Comparison of ENCODE assay signal across 17 mouse cellular contexts in the genomic region with DNA sequence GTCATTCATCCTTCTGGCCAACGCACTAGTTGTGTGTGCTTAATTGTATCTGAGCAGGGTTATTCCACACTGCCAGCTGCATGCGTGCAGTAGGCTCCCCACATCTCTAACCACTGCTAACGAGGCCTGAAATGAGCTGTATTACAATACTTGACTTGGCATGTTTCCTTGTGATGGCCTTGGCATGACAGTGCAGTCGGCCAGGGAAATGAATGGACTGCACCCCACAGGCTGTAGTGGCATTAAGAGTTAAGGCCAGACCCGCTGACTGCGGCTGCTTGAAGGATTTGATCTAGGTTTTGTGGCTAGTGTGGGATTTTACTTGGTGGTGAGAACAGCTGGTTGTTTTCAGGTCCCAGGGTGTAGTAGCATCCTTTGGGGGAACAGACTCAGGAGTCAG.
"Had no signal": no experiment of that assay in that cellular context is flagged by ENCODE, and none has a peak within 500 bp of the region (broad histone marks: within the 10 kb centered on the region; RNA-seq: fewer than 3 reads in every experiment).

No protein-coding gene starts in this region.

- H3K27me3 ChIP-seq: kidney, embryonic 15.5 days; liver, embryonic 13.5 days; midbrain, embryonic 12.5 days had no signal

- H3K36me3 ChIP-seq: kidney, embryonic 15.5 days; liver, embryonic 13.5 days; midbrain, embryonic 12.5 days had no signal

- H3K27ac ChIP-seq: kidney, embryonic 15.5 days; left cerebral cortex, adult 2 months; liver, embryonic 13.5 days; midbrain, embryonic 12.5 days had no signal

- H3K4me1 ChIP-seq: kidney, embryonic 15.5 days; liver, embryonic 13.5 days; midbrain, embryonic 12.5 days had no signal

- H3K9ac ChIP-seq: kidney, embryonic 15.5 days; liver, embryonic 13.5 days; midbrain, embryonic 12.5 days had no signal

- DNase-seq: kidney, adult 8-10 months; kidney, postnatal 10 days; kidney, postnatal 36 days; layer of hippocampus, postnatal 36 days; liver, embryonic 13.5 days; lung, adult 2 months; lung, postnatal 36 days; right cerebral cortex, adult 18-20 months; right cerebral cortex, postnatal 14 days; right cerebral cortex, postnatal 4 days; thymus, adult 18-20 months; thymus, postnatal 36 days had no signal

- H3K4me3 ChIP-seq: kidney, embryonic 15.5 days; left cerebral cortex, adult 2 months; liver, embryonic 13.5 days; midbrain, embryonic 12.5 days; myocyte had no signal

- H3K4me2 ChIP-seq: kidney, embryonic 15.5 days; liver, embryonic 13.5 days; midbrain, embryonic 12.5 days had no signal

- ATAC-seq: midbrain, embryonic 16.5 days had no signal

- H3K9me3 ChIP-seq: kidney, embryonic 15.5 days; liver, embryonic 13.5 days; midbrain, embryonic 12.5 days had no signal
